Mouse (Mus musculus) ES-CJ7 (cell line): ENCODE results near the gene Vmn2r107.

ENCODE experiments used
- DNase-seq: peaks from one replicate; pipeline ENCODE4 v3.0.0; 2011; ENCODE audit warnings: low read depth, low spot score

Gene Vmn2r107

GRCm38 (mm10) chr17:20344942-20345341 lies at the start of gene Vmn2r107:
Gene Vmn2r107, plus strand, starts transcription at chr17:20345242.
- DNase-seq: no peak

DNA sequence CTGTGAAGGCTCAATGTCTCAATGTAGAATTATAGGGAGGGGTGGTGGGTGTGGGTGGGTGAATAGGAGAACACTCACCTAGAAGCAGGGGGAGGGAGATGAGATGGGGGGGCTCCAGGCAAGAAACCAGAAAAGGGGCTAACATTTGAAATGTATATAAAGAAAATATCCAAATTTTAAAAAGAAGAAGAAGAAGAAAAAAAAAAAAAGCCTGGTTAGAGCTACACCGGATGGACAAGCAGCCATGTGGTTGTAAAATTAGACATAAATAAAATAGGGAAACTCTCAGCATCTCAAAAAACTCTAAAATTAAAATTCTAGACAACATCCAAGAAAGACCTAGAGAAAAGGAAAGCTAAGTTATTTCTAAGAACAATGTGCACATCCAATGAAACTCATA lies 39.3 kb upstream of the Vmn2r107 start:
- no peak for DNase-seq

DNA sequence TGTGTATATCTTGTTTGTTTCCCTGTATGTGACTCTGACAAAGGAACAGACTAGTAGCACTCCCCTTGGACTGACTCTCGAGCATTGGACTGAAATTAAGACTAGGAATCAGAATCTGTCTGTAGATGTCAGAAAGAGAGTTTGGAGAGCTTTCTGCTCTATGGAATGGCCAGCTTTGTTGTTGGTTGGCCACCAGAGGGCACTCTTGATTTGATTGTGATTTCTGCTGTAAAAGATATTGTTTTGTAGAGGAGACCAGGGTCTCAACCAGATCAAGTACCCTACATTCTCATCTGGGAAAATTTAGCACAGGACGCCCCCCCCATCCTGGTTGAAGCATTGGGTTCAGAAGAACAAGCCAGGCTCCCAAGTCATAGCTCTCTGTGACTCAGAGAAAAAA lies 54.1 kb downstream of the Vmn2r107 start:
- no peak for DNase-seq

GRCm38 (mm10) chr17:20413846-20414245 lies 68.8 kb downstream of the Vmn2r107 start, which contains the start of gene Vmn1r224:
Gene Vmn1r224, plus strand, starts transcription at chr17:20414146.
- no peak for DNase-seq
